Mouse (Mus musculus): ENCODE data around the gene Cdcp2. TPM values are rescaled to one million over a fixed set of nuclear protein-coding genes. Genes with fewer than 3 reads are reported as not detected.

The Cdcp2 gene
- polyA plus RNA-seq, 1 experiment from 2014 or later: not detected

- Histone ChIP-seq H3K4me1 (peaks cover 19% of the 10 kb centered on the region), H3K4me3 (no peak overlapping the region), H3K9me3 (no peaks in the 10 kb centered on the region), H3K27me3 (no peaks in the 10 kb centered on the region; the same call in 1 of the 2 replicates), H3K36me3 (no peaks in the 10 kb centered on the region), H3K9ac (no peak overlapping the region), H3K27ac (no peak overlapping the region), H3K4me2 (no peak overlapping the region)
- no peak for ATAC-seq (ENCODE audit: borderline replicate concordance, extremely low read depth, low FRiP score, low TSS enrichment)
- WGBS: 48% methylated on average over 37 of the region's 37 CpGs
These were observed 42.5 kb downstream of the Cdcp2 start for GRCm38 (mm10) chr4:107138948-107139835.

DNA sequence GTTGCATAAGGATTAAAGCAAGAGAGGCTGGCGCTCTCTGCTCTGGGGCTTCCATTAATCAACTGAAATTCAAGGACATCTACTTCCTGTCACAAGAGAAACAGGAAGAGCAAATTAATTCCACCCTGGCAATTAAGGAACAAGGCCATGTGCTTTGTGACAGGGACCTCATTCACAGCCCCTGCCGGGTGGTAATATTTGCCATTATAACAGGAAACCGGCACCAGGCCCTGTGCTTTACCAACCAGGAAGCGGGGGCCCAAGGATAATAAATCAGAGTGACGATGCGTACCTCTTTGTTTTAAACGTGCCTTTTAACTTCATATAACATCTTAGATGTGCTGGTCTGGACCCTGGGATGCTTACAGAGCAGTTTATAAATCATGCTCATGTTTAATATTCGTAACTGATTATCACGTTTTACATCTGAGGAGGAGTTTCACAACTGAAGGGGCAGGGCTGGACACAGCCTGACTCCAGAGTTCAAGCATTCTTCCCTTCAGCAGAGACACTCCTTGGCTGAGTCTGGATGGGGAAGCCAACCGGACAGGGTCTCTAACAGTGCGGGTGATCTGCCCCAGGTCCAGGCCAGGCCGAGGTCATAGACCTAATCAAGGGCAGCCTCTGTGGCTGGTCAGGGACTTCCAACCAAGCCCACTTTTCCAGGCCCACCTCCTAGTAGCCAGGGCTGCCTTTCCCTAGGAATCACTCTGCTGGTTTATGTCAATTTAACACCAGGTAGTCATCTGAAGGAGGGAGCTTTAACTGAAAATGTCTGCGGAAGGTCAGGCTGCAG is 43.3 kb downstream of the Cdcp2 start:
- Histone ChIP-seq H3K4me3 (no peak overlapping the region), H3K27me3 (no peaks in the 10 kb centered on the region; the same call in 1 of the 2 replicates), H3K9ac (no peak overlapping the region), H3K36me3 (no peaks in the 10 kb centered on the region), H3K4me1 (peaks cover 19% of the 10 kb centered on the region), H3K4me2 (no peak overlapping the region), H3K9me3 (no peaks in the 10 kb centered on the region), H3K27ac (peak overlapping the region; percentile 60)
- 38% methylated on average over 13 of the region's 13 CpGs for WGBS
- ATAC-seq (ENCODE audit: borderline replicate concordance, extremely low read depth, low FRiP score, low TSS enrichment): peak; percentile 76

GRCm38 (mm10) chr4:107143511-107143910 is 46.8 kb downstream of the Cdcp2 start:
- 86% methylated on average over 8 of the region's 8 CpGs for WGBS

DNA sequence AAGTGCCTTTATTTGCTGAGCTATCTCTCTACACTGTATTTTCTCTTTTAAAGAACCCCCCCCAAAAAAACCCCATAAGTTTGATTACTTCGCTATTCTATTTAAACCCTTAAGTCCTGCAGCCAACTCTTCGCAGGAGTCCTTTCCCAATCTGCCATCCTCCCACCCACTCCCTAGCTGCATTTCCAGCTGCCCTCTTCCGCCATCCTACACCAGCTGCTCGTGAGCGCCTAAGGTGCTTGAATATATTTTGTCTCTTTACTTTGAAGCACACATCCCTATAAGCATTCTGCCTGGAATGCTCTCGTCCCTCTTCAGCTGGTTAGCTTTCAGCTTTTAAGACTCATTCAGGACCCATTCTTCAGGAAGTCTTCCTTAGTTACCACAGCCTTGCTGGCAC is 54.3 kb downstream of the Cdcp2 start:
- no peak overlapping the region for H3K27ac ChIP-seq
- H3K27me3 ChIP-seq: no peaks in the 10 kb centered on the region
- no peaks in the 10 kb centered on the region for H3K9me3 ChIP-seq
- ATAC-seq (ENCODE audit: borderline replicate concordance, extremely low read depth, low FRiP score, low TSS enrichment): no peak
- H3K36me3 ChIP-seq: peaks cover 18% of the 10 kb centered on the region
- WGBS: 80% methylated on average over 6 of the region's 6 CpGs
- no peak overlapping the region for H3K9ac ChIP-seq
- H3K4me1 ChIP-seq: no peaks in the 10 kb centered on the region
- no peak overlapping the region for H3K4me3 ChIP-seq
- no peak overlapping the region for H3K4me2 ChIP-seq

More at GRCm38 (mm10) chr4:107143511-107143910, 46.8 kb downstream of the Cdcp2 start:
- Histone ChIP-seq H3K4me3 (no peak overlapping the region), H3K27me3 (no peaks in the 10 kb centered on the region), H3K27ac (no peak overlapping the region), H3K9ac (no peak overlapping the region), H3K9me3 (no peaks in the 10 kb centered on the region), H3K36me3 (peaks cover 20% of the 10 kb centered on the region), H3K4me1 (peaks cover 14% of the 10 kb centered on the region), H3K4me2 (no peak overlapping the region)
- ATAC-seq (ENCODE audit: borderline replicate concordance, extremely low read depth, low FRiP score, low TSS enrichment): no peak

DNA sequence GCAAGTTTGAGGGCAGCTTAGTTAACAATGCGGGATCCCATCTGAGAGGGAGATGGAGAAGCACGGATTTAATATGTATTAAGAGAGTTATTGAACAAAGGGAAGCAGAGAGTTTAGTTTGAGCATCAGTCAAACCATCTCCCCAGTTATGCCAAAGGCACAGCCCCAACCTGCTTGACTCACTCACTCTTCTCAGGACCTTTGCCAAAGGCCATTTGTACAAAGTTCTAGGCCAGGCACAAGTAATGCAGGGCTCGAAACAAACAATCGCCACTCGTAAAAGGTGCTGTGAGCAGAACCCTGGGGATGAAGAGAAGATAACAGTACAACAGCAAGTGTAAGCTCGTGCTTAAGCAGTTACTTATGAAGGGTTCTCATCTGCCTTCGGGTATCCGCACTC is 55.9 kb downstream of the Cdcp2 start:
- Histone ChIP-seq H3K4me3 (no peak overlapping the region), H3K9ac (no peak overlapping the region), H3K36me3 (peaks cover 7% of the 10 kb centered on the region), H3K4me1 (no peaks in the 10 kb centered on the region), H3K27me3 (no peaks in the 10 kb centered on the region), H3K4me2 (no peak overlapping the region), H3K27ac (no peak overlapping the region), H3K9me3 (no peaks in the 10 kb centered on the region)
- ATAC-seq (ENCODE audit: borderline replicate concordance, extremely low read depth, low FRiP score, low TSS enrichment): no peak
- 77% methylated on average over 8 of the region's 8 CpGs for WGBS

- Histone ChIP-seq H3K4me3 (no peak overlapping the region), H3K27ac (no peak overlapping the region), H3K4me1 (no peaks in the 10 kb centered on the region), H3K36me3 (peaks cover 13% of the 10 kb centered on the region), H3K9me3 (no peaks in the 10 kb centered on the region), H3K9ac (no peak overlapping the region), H3K27me3 (no peaks in the 10 kb centered on the region), H3K4me2 (no peak overlapping the region)
- ATAC-seq (ENCODE audit: borderline replicate concordance, extremely low read depth, low FRiP score, low TSS enrichment): no peak
- WGBS: 72% methylated on average over 4 of the region's 4 CpGs
These were observed 60.3 kb downstream of the Cdcp2 start for GRCm38 (mm10) chr4:107156983-107157401.

DNA sequence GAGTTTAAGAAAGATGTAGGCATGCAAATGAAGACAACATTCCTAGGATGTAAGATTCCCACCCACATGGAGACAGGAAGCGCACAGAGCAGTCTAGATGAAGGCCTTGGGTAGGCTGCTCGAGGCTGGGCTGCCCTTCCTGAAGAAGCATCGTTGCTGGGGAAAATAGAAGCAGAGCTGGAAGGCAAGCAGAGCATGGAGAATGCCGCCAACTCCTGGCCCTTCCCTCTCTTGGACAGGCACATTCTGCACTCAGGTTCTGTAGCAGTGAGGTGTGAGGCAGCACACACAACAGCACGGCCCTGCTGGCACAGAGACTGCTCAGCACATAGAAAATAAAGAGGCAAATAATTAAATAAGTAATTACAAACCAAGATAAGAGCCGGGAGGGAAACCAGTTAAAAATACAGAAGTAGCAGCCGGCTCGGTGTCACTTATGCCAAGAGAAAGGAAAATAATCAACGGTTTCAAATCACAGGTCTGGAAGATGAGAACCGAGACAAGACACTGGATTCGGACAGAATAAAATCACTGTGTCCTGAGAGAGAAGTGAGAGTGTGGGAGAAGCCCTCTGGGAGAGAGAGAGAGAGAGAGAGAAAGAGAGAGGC is 62.6 kb downstream of the Cdcp2 start:
- peaks cover 13% of the 10 kb centered on the region for H3K36me3 ChIP-seq
- 79% methylated on average over 11 of the region's 11 CpGs for WGBS
- no peaks in the 10 kb centered on the region for H3K27me3 ChIP-seq
- H3K9ac ChIP-seq: no peak overlapping the region
- H3K4me2 ChIP-seq: no peak overlapping the region
- peaks cover 8% of the 10 kb centered on the region; the same call in 1 of the 2 replicates for H3K4me1 ChIP-seq
- H3K4me3 ChIP-seq: no peak overlapping the region
- ATAC-seq (ENCODE audit: borderline replicate concordance, extremely low read depth, low FRiP score, low TSS enrichment): no peak
- H3K9me3 ChIP-seq: no peaks in the 10 kb centered on the region
- H3K27ac ChIP-seq: no peak overlapping the region

- Histone ChIP-seq H3K9ac (no peak overlapping the region), H3K27me3 (no peaks in the 10 kb centered on the region), H3K9me3 (no peaks in the 10 kb centered on the region), H3K36me3 (peaks cover 19% of the 10 kb centered on the region), H3K4me1 (peaks cover 10% of the 10 kb centered on the region; the same call in 1 of the 2 replicates), H3K27ac (no peak overlapping the region), H3K4me3 (no peak overlapping the region), H3K4me2 (no peak overlapping the region)
- ATAC-seq (ENCODE audit: borderline replicate concordance, extremely low read depth, low FRiP score, low TSS enrichment): no peak
- WGBS: 86% methylated on average over 8 of the region's 8 CpGs
These were observed 63.5 kb downstream of the Cdcp2 start for GRCm38 (mm10) chr4:107160181-107160580.

Other genes with a start within 250 kb of the Cdcp2 start
- 90.3 and 90.4 TPM in 2 replicates for gene Ssbp3, start 186.2 kb upstream of the Cdcp2 start, polyA plus RNA-seq (2015; fragmentation: Nextera tagmentation; extraction: Ambion mirVana)
- 90.5 and 94.8 TPM in 2 replicates for gene Mrpl37, start 30.0 kb upstream of the Cdcp2 start, polyA plus RNA-seq (2015; fragmentation: Nextera tagmentation; extraction: Ambion mirVana)
- gene Cyb5rl, start 29.9 kb upstream of the Cdcp2 start, polyA plus RNA-seq (2015; fragmentation: Nextera tagmentation; extraction: Ambion mirVana): 5.9 and 6.1 TPM in 2 replicates
- gene Tmem59, start 81.5 kb downstream of the Cdcp2 start, polyA plus RNA-seq (2015; fragmentation: Nextera tagmentation; extraction: Ambion mirVana): 421 and 454 TPM in 2 replicates
- 24.0 and 34.3 TPM in 2 replicates for gene Tceanc2, start 82.2 kb downstream of the Cdcp2 start, polyA plus RNA-seq (2015; fragmentation: Nextera tagmentation; extraction: Ambion mirVana)
- gene Ldlrad1, start 112.3 kb downstream of the Cdcp2 start, polyA plus RNA-seq (2015; fragmentation: Nextera tagmentation; extraction: Ambion mirVana): 0.15 TPM in 1 of 2 replicates, not detected in the other
- 71.7 and 72.6 TPM in 2 replicates for gene Lrrc42, start 156.6 kb downstream of the Cdcp2 start, polyA plus RNA-seq (2015; fragmentation: Nextera tagmentation; extraction: Ambion mirVana)
- 35.2 and 38.7 TPM in 2 replicates for gene Hspb11, start 156.7 kb downstream of the Cdcp2 start, polyA plus RNA-seq (2015; fragmentation: Nextera tagmentation; extraction: Ambion mirVana)
- gene Dio1, start 210.3 kb downstream of the Cdcp2 start, polyA plus RNA-seq (2015; fragmentation: Nextera tagmentation; extraction: Ambion mirVana): 0.18 and 0.25 TPM in 2 replicates
- gene Yipf1, start 217.5 kb downstream of the Cdcp2 start, polyA plus RNA-seq (2015; fragmentation: Nextera tagmentation; extraction: Ambion mirVana): 51.6 and 55.3 TPM in 2 replicates

All from lung, embryonic 15.5 days (tissue).